Mouse (Mus musculus) heart, embryonic 16.5 days (tissue): Measurements from ENCODE around the gene Dpy19l3. TPM values are rescaled to one million over a fixed set of nuclear protein-coding genes. Genes with fewer than 3 reads are reported as not detected.

ENCODE experiments used
- ATAC-seq: fragments of 200-750 bp; cut with Nextera tagmentation; replicated peaks from 2 replicates; pipeline ENCODE4 v1.8.0; 2017; ENCODE audit warnings: moderate number of reproducible peaks; ENCODE audit not compliant: insufficient read depth, low FRiP score; ENCODE audit errors: extremely low read depth
- H3K27ac ChIP-seq: fragments of 300-500 bp; sonication (generic); 2 replicates; pipeline ENCODE4 v1.5.1; 2014; ENCODE audit warnings: mild to moderate bottlenecking, low read length, control low read depth, moderate library complexity
- H3K27me3 ChIP-seq: fragments of 300-500 bp; sonication (generic); 2 replicates; pipeline ENCODE4 v1.6.1; 2014; ENCODE audit warnings: low read length, mixed read lengths; ENCODE audit not compliant: control insufficient read depth, insufficient read depth
- H3K36me3 ChIP-seq: fragments of 300-500 bp; sonication (generic); 2 replicates; pipeline ENCODE4 v1.6.1; 2014; ENCODE audit not compliant: control insufficient read depth, insufficient read depth
- H3K4me1 ChIP-seq: fragments of 300-500 bp; sonication (generic); 2 replicates; pipeline ENCODE4 v1.6.1; 2014; ENCODE audit warnings: low read length, mixed read lengths; ENCODE audit not compliant: control insufficient read depth, insufficient read depth
- H3K4me2 ChIP-seq: fragments of 300-500 bp; sonication (generic); 2 replicates; pipeline ENCODE4 v1.6.1; 2014; ENCODE audit warnings: low read depth, mild to moderate bottlenecking, control low read depth, low read length
- H3K4me3 ChIP-seq: fragments of 300-500 bp; sonication (generic); 2 replicates; pipeline ENCODE4 v1.5.1; 2014; ENCODE audit warnings: mild to moderate bottlenecking, control low read depth, low read length
- H3K9ac ChIP-seq: fragments of 300-500 bp; sonication (generic); 2 replicates; pipeline ENCODE4 v1.6.1; 2014; ENCODE audit warnings: low read length, control low read depth
- H3K9me3 ChIP-seq: fragments of 300-500 bp; sonication (generic); replicated peaks from 2 replicates; pipeline ENCODE4 v1.6.1; 2016; ENCODE audit warnings: low read length; ENCODE audit not compliant: control insufficient read depth
- WGBS: fragments of 180-500 bp; shearing (Covaris S2); extraction: QIAGEN DNeasy Blood & Tissue Kit; methylation state at CpG from one replicate; pipeline ENCODE4 v1.1.7; 2014; 5-methylcytosine and 5-hydroxymethylcytosine counted together
- polyA plus RNA-seq: library from polyadenylated mRNA; unstranded; fragments of >200 nt; fragmentation: Nextera tagmentation; extraction: Ambion mirVana; gene quantifications from 2 replicates; pipeline ENCODE4 v1.2.1, GENCODE M21; 2015

The Dpy19l3 gene
- polyA plus RNA-seq, 1 experiment from 2014 or later = 12.3 TPM

DNA sequence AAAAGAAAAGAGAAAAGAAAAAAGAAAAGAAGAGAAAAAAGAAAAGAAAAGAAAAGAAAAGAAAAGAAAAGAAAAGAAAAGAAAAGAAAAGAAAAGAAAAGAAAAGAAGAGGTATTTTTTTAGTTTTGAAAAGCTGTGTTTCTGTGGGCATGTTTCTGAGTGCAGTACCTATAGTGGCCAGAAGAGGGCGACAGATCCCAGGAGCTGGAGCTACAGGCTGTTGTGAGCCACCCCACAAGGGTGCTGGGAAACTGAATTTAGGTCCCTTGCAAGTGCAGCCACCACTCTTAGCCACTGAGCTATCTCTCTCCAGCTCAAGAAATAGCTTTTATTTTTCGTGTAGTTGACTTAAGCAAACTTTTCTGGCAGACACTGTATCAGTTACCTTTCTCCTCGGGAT lies 95.1 kb downstream of the Dpy19l3 start:
- Histone ChIP-seq H3K4me3 (no peak overlapping the region), H3K4me2 (no peak overlapping the region), H3K9me3 (no peaks in the 10 kb centered on the region), H3K4me1 (no peaks in the 10 kb centered on the region), H3K27ac (no peak overlapping the region), H3K9ac (no peak overlapping the region), H3K36me3 (no peaks in the 10 kb centered on the region), H3K27me3 (no peaks in the 10 kb centered on the region)
- no peak for ATAC-seq
- WGBS = 48% methylated on average over 3 of the region's 3 CpGs

DNA sequence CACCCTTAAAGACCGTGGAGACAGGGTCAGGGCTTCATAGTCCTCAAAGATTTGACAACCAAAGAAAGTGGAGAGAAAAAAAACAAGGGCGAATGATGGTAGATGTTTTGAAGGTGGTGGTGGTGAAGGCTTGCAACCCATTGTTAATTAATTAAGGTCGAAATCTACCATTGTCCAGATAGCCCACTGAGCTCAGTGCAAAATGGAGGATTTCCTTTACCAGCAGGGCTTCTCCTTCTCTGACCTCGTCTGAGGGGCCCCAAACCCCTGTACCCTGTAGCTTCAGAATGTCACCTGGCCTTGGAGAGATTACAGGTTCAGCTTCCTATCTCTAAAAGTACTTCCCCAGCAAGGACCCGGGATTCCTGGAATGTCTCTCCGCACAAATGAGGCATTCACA lies 96.4 kb downstream of the Dpy19l3 start:
- WGBS = 38% methylated on average over 6 of the region's 6 CpGs

DNA sequence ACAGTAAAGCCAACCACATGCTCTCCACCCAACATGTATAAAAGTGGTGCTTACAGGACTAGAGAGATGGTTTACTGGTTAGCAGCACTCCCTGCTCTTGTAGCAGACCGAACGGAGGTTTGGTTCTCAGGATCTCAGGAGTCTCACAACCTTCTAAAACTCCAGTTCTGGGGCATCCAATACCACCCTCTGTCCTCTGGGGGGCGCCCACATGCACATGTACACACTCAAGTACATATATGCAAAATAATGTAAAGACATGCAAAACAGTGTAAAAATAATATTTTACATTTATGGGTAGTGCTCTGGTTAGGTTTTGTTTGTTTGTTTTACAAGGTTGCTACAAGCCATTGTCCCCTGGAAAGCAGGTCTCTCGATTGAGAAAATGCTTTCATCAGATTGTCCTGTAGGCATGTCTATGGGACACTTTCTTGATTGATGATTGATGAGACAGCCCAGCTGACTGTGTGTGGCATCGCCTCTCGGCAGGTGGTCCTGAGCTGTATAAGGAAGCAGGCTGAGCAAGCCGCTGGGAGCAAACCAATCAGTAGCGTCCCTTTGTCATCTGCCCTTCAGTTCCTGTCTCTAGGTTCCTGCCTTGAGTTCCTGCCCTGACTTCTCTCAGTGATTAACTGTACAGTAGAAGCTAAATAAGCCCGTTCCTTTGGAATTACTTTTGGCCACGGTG lies 102.5 kb downstream of the Dpy19l3 start:
- Histone ChIP-seq H3K27ac (no peak overlapping the region), H3K36me3 (no peaks in the 10 kb centered on the region), H3K4me1 (no peaks in the 10 kb centered on the region), H3K4me2 (no peak overlapping the region), H3K27me3 (no peaks in the 10 kb centered on the region), H3K4me3 (no peak overlapping the region), H3K9me3 (no peaks in the 10 kb centered on the region), H3K9ac (no peak overlapping the region)
- ATAC-seq = no peak
- WGBS = 80% methylated on average over 10 of the region's 10 CpGs

More for the DNA sequence above, 96.4 kb downstream of the Dpy19l3 start:
- Histone ChIP-seq H3K4me2 (no peak overlapping the region), H3K36me3 (no peaks in the 10 kb centered on the region), H3K4me1 (no peaks in the 10 kb centered on the region), H3K9me3 (no peaks in the 10 kb centered on the region), H3K27me3 (no peaks in the 10 kb centered on the region), H3K9ac (no peak overlapping the region), H3K4me3 (no peak overlapping the region), H3K27ac (no peak overlapping the region)
- ATAC-seq = no peak

DNA sequence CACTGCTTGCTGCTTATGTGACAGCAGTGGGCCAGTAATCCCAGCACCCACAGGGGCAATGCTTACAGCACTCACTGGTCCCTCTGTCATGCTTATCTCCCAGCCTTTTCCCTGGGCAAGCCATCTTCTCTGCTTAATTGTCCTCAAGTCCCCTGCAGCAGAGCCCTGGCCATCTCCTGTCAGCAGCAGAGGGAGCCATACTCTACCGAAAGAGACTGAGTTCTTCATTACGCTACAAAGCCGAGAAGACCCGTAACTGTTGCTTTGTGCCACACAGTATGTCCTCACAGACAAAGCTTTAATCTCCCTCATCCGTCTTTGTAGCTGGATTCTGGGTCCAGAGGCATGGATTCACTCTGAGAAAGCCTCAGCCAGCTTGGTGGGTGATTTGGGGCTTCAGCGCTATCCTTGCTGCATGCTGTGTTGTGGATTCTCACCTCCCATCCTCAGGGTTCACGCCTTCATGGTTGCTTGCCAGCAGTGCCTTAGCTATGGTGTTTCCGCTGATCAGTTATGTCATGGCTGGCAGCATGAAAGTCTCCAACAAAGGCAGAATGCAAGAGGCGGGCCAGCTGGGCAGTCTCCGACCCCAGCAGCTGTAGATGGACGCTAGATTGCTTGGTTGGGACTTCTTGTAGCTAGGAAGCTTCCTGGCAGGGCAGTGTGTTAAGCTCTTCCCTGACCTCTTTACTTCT lies 103.4 kb downstream of the Dpy19l3 start:
- H3K27me3 ChIP-seq = no peaks in the 10 kb centered on the region
- H3K27ac ChIP-seq = no peak overlapping the region
- no peak for ATAC-seq
- H3K4me1 ChIP-seq = peaks cover 5% of the 10 kb centered on the region; the same call in 1 of the 2 replicates
- no peak overlapping the region for H3K4me2 ChIP-seq
- no peaks in the 10 kb centered on the region for H3K9me3 ChIP-seq
- WGBS = 66% methylated on average over 11 of the region's 11 CpGs
- H3K36me3 ChIP-seq = no peaks in the 10 kb centered on the region
- H3K4me3 ChIP-seq = no peak overlapping the region
- no peak overlapping the region for H3K9ac ChIP-seq

DNA sequence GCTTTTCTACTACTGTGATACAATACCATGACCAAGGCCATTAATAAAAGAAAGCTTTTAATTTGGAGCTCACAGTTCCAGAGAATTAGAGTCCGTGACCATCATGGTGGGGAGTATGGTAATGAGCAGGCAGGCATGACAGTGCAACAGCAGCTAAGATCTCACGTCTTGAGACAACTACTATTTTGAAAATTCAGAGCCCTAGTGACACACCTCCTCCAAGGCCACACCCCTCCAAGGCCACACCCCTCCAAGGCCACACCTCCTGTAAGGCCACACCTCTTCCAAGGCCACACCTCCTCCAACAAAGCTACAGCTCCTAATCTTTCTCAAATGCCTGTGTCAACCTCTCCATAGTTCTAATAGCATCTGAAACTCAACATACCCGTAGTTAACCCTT lies 105.2 kb downstream of the Dpy19l3 start:
- Histone ChIP-seq H3K9ac (no peak overlapping the region), H3K4me2 (no peak overlapping the region), H3K27ac (no peak overlapping the region), H3K4me3 (no peak overlapping the region), H3K36me3 (peaks cover 7% of the 10 kb centered on the region), H3K4me1 (peaks cover 5% of the 10 kb centered on the region; the same call in 1 of the 2 replicates), H3K27me3 (no peaks in the 10 kb centered on the region), H3K9me3 (no peaks in the 10 kb centered on the region)
- WGBS = 54% methylated on average over 3 of the region's 3 CpGs
- no peak for ATAC-seq

DNA sequence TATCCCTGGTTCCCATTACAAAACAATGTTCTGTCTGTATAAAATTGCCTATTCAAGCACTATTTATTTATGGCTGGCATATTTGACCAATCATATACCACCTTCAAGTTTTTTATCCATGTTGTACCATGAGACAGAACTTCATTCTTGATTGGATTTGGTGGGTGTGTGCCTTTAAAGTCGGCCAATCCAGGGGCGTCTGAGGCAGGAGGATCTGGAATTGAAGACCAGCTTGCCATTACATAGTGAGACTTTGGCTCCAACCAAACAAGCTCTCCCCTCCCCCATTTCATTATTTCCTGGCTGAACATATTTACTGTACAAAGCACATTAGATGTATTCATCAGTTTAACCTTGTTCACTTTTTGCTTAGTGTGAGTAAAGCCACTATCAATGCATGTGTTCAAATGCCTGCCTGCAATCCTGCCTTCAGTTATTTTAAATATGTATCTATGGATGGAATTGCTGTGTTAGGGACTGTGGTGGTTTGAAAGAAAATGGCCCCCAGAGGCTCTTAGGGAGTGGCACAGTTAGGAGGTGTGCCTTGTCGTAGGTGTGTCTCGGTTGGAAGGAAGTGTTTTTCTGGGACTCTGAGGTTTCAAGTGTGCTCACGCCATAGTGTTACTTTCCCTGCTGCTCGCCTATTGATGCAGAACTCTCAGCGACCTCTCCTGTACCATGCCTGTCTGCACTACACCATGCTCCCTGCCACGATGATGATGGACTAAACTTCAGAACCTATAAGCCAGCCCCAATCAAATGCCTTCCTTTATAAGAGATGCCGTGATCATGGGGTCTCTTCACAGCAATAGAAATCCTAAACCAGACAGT lies 105.8 kb downstream of the Dpy19l3 start:
- WGBS = 65% methylated on average over 9 of the region's 9 CpGs

DNA sequence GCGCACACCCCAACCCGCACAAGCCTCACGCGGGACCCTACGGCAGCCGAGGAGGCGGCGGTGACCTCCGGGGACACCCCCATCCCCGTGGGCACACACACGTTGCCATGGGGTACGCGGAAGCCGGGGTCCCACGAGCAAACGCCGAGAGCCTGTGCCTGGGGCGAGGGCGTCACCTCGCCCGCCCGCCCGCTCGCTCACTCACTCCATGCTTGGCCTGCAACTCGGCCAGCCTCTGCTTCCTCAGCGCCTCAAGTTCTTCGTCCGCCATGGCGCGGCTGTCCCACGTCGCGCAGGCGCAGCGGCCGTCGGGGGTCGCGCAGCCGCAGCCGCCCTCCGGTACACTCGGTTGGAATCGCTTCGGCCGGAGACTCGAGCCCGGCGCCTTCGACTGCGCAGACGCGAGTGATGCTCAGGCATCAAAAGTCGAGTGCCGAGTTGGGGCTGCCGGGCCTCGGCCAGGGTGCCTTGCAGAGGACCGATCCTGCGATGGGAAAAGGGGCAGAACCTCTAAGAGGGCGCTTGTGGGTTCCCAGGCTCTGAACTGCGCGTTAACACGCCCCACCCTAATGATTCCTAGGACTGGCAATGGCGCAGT lies 107.1 kb downstream of the Dpy19l3 start, which contains the start of gene Pdcd5:
Gene Pdcd5, minus strand, starts transcription at position 421 of the 598 bp plus-strand sequence.
- peaks cover 5% of the 10 kb centered on the region; the same call in 1 of the 2 replicates for H3K4me1 ChIP-seq
- H3K9ac ChIP-seq = peak within 1 kb of the TSS; percentile 89
- peak within 1 kb of the TSS; percentile 77 for H3K4me3 ChIP-seq
- no peaks in the 10 kb centered on the region for H3K9me3 ChIP-seq
- peak within 1 kb of the TSS; percentile 75 for H3K4me2 ChIP-seq
- peak; percentile 91 for ATAC-seq
- no peaks in the 10 kb centered on the region for H3K27me3 ChIP-seq
- H3K27ac ChIP-seq = peak within 1 kb of the TSS; percentile 82
- peaks cover 23% of the 10 kb centered on the region for H3K36me3 ChIP-seq
- WGBS = under 1% methylated on average over 61 of the region's 64 CpGs

More for the DNA sequence above, 105.8 kb downstream of the Dpy19l3 start:
- Histone ChIP-seq H3K27ac (no peak overlapping the region), H3K36me3 (peaks cover 13% of the 10 kb centered on the region), H3K9me3 (no peaks in the 10 kb centered on the region), H3K4me2 (no peak overlapping the region), H3K4me3 (no peak overlapping the region), H3K27me3 (no peaks in the 10 kb centered on the region), H3K9ac (no peak overlapping the region), H3K4me1 (peaks cover 5% of the 10 kb centered on the region; the same call in 1 of the 2 replicates)
- ATAC-seq = no peak

DNA sequence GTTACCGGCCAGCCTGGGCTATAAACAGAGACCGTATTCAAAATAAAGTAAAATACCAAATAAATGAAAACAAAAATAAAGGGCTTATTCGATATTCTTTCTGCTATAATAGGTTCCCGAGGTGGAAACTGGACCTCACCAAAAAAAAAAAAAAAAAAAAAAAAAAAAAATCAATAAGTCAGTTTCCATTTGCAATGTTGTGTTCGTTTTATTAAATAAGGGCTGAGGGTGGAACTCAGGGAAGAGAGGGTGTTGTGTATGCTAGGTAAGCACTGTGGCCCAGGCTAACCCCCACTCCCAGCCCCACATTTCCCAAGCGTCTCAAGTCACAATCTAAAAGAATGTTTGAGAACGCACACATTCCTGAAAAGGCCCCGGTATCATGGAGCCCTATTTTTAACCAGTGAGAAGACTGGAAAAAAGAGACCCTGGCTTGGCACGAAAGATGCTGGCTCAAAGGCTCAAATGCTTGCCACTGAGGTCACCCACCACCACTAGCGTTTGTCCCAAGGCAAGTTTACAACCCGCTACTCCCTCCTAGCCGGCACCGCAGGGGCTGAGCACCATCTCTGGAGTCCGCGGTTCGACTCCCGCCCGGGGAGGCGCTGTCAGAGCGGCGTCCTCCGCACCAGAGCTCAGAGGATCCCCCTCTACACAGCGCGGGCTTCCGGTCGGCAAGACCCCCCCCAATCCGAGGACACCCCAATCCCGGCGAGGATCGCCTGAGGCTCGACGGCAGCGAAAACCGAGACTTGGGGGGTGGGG lies 107.8 kb downstream of the Dpy19l3 start:
- Histone ChIP-seq H3K36me3 (peaks cover 26% of the 10 kb centered on the region), H3K4me2 (peak overlapping the region; percentile 75), H3K4me3 (peak overlapping the region; percentile 77), H3K27me3 (no peaks in the 10 kb centered on the region), H3K27ac (peak overlapping the region; percentile 82), H3K4me1 (peaks cover 5% of the 10 kb centered on the region; the same call in 1 of the 2 replicates), H3K9ac (peak overlapping the region; percentile 89), H3K9me3 (no peaks in the 10 kb centered on the region)
- WGBS = 9% methylated on average over 34 of the region's 34 CpGs
- peak; percentile 52 for ATAC-seq
